In genomic region chr15:36347333-36347845, GRCm38 (mm10) we compare ENCODE assay signal across 17 mouse cellular contexts.
A peak's percentile ranks its signal among the peaks of the same experiment; 100 is the strongest.
DNase-seq lines count a peak whose midpoint lies in the region; ATAC-seq and TF ChIP-seq lines count a peak whose summit lies in the region.
"Had no signal": no experiment of that assay in that cellular context is flagged by ENCODE, and none has a peak within 500 bp of the region (broad histone marks: within the 10 kb centered on the region; RNA-seq: fewer than 3 reads in every experiment).

No protein-coding gene starts in this region.

- no peaks in the 10 kb centered on the region for H3K36me3 ChIP-seq in kidney, adult 2 months (ENCODE audit: control insufficient read depth, insufficient read depth, low read length)
- H3K36me3 ChIP-seq in embryonic facial prominence, embryonic 14.5 days (ENCODE audit: control insufficient read depth, insufficient read depth, low read length) = no peaks in the 10 kb centered on the region
- H3K36me3 ChIP-seq: embryonic facial prominence, embryonic 13.5 days; heart, embryonic 12.5 days; hindbrain, embryonic 10.5 days had no signal

- no peak for TF ChIP-seq CTCF in kidney, adult 2 months (conservative IDR thresholded peaks at IDR 0.05; ENCODE audit: insufficient read depth, insufficient read length, low read depth, low read length)

- WGBS in kidney, adult 2 months = 41% methylated on average over 4 of the region's 4 CpGs
- 60% methylated on average over 4 of the region's 4 CpGs for WGBS in embryonic facial prominence, embryonic 14.5 days

- no peak overlapping the region for H3K9ac ChIP-seq in embryonic facial prominence, embryonic 14.5 days (ENCODE audit: low read depth, low read length)
- H3K9ac ChIP-seq: embryonic facial prominence, embryonic 13.5 days; heart, embryonic 12.5 days had no signal

- H3K27ac ChIP-seq in kidney, adult 2 months (ENCODE audit: insufficient read depth, low read depth, low read length) = peak overlapping the region; percentile 70
- H3K27ac ChIP-seq in embryonic facial prominence, embryonic 14.5 days (replicated peaks; ENCODE audit: low read depth, low read length) = peak overlapping the region; percentile 11; the same call in 1 of the 2 replicates
- H3K27ac ChIP-seq: embryonic facial prominence, embryonic 13.5 days; gastrocnemius, adult 2 months; hindbrain, embryonic 10.5 days had no signal

- no peaks in the 10 kb centered on the region for H3K27me3 ChIP-seq in kidney, adult 2 months (replicated peaks; ENCODE audit: control insufficient read depth, insufficient read depth, low read length)
- no peaks in the 10 kb centered on the region for H3K27me3 ChIP-seq in embryonic facial prominence, embryonic 14.5 days (replicated peaks; ENCODE audit: control insufficient read depth, insufficient read depth, low read length)
- H3K27me3 ChIP-seq: embryonic facial prominence, embryonic 13.5 days; heart, embryonic 12.5 days had no signal

- H3K4me2 ChIP-seq in embryonic facial prominence, embryonic 14.5 days (ENCODE audit: low read depth, low read length) = no peak overlapping the region
- H3K4me2 ChIP-seq: embryonic facial prominence, embryonic 13.5 days; heart, embryonic 12.5 days had no signal

- no peak overlapping the region for H3K4me3 ChIP-seq in kidney, adult 2 months (ENCODE audit: insufficient read depth, low read depth, low read length)
- no peak overlapping the region for H3K4me3 ChIP-seq in embryonic facial prominence, embryonic 14.5 days (ENCODE audit: low read depth, low read length)
- H3K4me3 ChIP-seq: embryonic facial prominence, embryonic 13.5 days; gastrocnemius, adult 2 months; heart, embryonic 12.5 days; hindbrain, embryonic 10.5 days had no signal

- TF ChIP-seq POLR2A in kidney, adult 2 months (IDR thresholded peaks at IDR 0.05; ENCODE audit: low read depth, low read length) = no peak

- DNase-seq in kidney, adult 2 months = peak; percentile 47
- no peak for DNase-seq in kidney, postnatal 14 days
- DNase-seq in embryonic facial prominence, embryonic 14.5 days (ENCODE audit: low spot score) = peak; percentile 48
- peak; percentile 28 to 50 for DNase-seq in kidney, postnatal 25 days
- peak; percentile 68 for DNase-seq in lung, postnatal 36 days
- DNase-seq in left cerebral cortex, postnatal 10 days (ENCODE audit: extremely low spot score in 1 of 2, low spot score in 2 of 2) = no peak
- DNase-seq in gastrocnemius, postnatal 36 days = no peak
- DNase-seq: adrenal gland, postnatal 36 days; cerebellum, postnatal 25 days; gastrocnemius, adult 2 months; midbrain, embryonic 14.5 days; right cerebral cortex, postnatal 4 days had no signal

- ATAC-seq in embryonic facial prominence, embryonic 14.5 days (ENCODE audit: low read depth) = no peak
- ATAC-seq: forebrain, embryonic 14.5 days; inflammation-experienced regulatory T-cells, adult 6 months had no signal

- no peaks in the 10 kb centered on the region for H3K9me3 ChIP-seq in embryonic facial prominence, embryonic 14.5 days (ENCODE audit: control insufficient read depth, low read length)
- H3K9me3 ChIP-seq: embryonic facial prominence, embryonic 13.5 days; heart, embryonic 12.5 days; hindbrain, embryonic 10.5 days had no signal

- intact Hi-C loops in left cerebral cortex, postnatal 10 days (cut with DNase I) = no loop called here
- intact Hi-C loops in gastrocnemius, postnatal 36 days (cut with DNase I) = no loop called here

- peaks cover 13% of the 10 kb centered on the region for H3K4me1 ChIP-seq in kidney, adult 2 months (ENCODE audit: control insufficient read depth, insufficient read depth, low read length)
- H3K4me1 ChIP-seq in embryonic facial prominence, embryonic 14.5 days (ENCODE audit: control insufficient read depth, insufficient read depth, low read length) = 0 out of 2 replicates have a peak, but pooled peaks cover 3% of the 10 kb centered on the region
- H3K4me1 ChIP-seq: hindbrain, embryonic 10.5 days had no signal

Comparison
In these comparisons a context has a peak if more than half of its experiments do, and no peak if none do; other contexts are left out.
1. DNase-seq: peak in kidney, adult 2 months (single experiment), embryonic facial prominence, embryonic 14.5 days (single experiment), kidney, postnatal 25 days (2 of 2) and lung, postnatal 36 days (single experiment); none in kidney, postnatal 14 days (single experiment), left cerebral cortex, postnatal 10 days (0 of 2) and gastrocnemius, postnatal 36 days (0 of 2).